Mouse (Mus musculus) ovary, postnatal 14 days (tissue): ENCODE measurements around the gene Csdc2.

ENCODE experiments used
- DNase-seq: peaks from one replicate; pipeline ENCODE4 v3.0.0; 2022; ENCODE audit warnings: low spot score

Gene Csdc2

DNA sequence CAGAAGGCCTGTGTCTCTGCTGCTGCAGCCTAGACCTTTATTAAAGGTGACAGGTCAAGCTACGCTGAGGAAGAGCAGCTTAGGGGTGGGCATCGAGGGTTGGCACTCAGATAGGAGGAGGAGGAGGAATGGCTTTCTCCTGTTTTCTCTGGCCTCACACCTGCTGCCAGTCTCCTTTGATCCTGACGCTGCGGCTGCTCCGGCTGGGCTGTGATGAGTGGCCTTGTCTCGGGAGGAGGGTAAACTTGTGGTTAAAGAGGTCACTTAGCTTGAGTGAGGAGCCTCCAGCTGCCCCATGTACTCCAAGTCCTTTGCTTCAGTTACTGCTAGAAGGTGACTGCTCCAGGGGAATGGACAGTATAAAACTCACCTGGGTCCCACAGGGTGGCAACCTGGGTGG lies 57.4 kb downstream of the Csdc2 start:
- DNase-seq, result no peak
